Mouse (Mus musculus) intestine, postnatal 0 days (tissue): ENCODE measurements around the gene Clec4d. TPM values are rescaled to one million over a fixed set of nuclear protein-coding genes. Genes with fewer than 3 reads are reported as not detected.
"Not testable (repeated sequence)": the region's sequence is repeated elsewhere in the genome, so short reads cannot be mapped to it uniquely, and the experiment has no call there.

Experiments
- ATAC-seq: fragments of 200-750 bp; cut with Nextera tagmentation; 2 replicates; pipeline ENCODE4 v1.8.0; 2017; ENCODE audit warnings: mild to moderate bottlenecking, moderate TSS enrichment, moderate library complexity
- H3K27ac ChIP-seq: fragments of 300-500 bp; sonication (generic); 2 replicates; pipeline ENCODE4 v1.5.1; 2014; ENCODE audit warnings: mild to moderate bottlenecking, low read depth, low read length, moderate library complexity
- H3K27me3 ChIP-seq: fragments of 300-500 bp; sonication (generic); replicated peaks from 2 replicates; pipeline ENCODE4 v1.6.1; 2014; ENCODE audit warnings: low read length, mixed read lengths; ENCODE audit not compliant: control insufficient read depth, insufficient read depth
- H3K36me3 ChIP-seq: fragments of 300-500 bp; sonication (generic); 2 replicates; pipeline ENCODE4 v1.6.1; 2014; ENCODE audit warnings: mild to moderate bottlenecking, moderate library complexity; ENCODE audit not compliant: control insufficient read depth, insufficient read depth
- H3K4me1 ChIP-seq: fragments of 300-500 bp; sonication (generic); replicated peaks from 2 replicates; pipeline ENCODE4 v1.6.1; 2014; ENCODE audit warnings: antibody characterized with exemption, low read length, mixed read lengths; ENCODE audit not compliant: control insufficient read depth, insufficient read depth
- H3K4me2 ChIP-seq: fragments of 300-500 bp; sonication (generic); replicated peaks from 2 replicates; pipeline ENCODE4 v1.6.1; 2014; ENCODE audit warnings: low read depth, mild to moderate bottlenecking, moderate library complexity
- H3K4me3 ChIP-seq: fragments of 300-500 bp; sonication (generic); 2 replicates; pipeline ENCODE4 v1.5.1; 2014; ENCODE audit warnings: low read depth, low read length
- H3K9ac ChIP-seq: fragments of 300-500 bp; sonication (generic); 2 replicates; pipeline ENCODE4 v1.6.1; 2014; ENCODE audit warnings: mild to moderate bottlenecking, low read depth, low read length
- H3K9me3 ChIP-seq: fragments of 300-500 bp; sonication (generic); 2 replicates; pipeline ENCODE4 v1.6.1; 2016; ENCODE audit warnings: mixed run types; ENCODE audit not compliant: control insufficient read depth
- CTCF ChIP-seq: sonication (generic); IDR thresholded peaks from 2 replicates; pipeline ENCODE4 v1.5.1; 2016; ENCODE audit warnings: low read depth, mild to moderate bottlenecking, control low read depth, antibody characterized with exemption, moderate library complexity
- WGBS: fragments of 180-500 bp; shearing (Covaris S2); extraction: QIAGEN DNeasy Blood & Tissue Kit; methylation state at CpG from one replicate; pipeline ENCODE4 v1.1.7; 2014; 5-methylcytosine and 5-hydroxymethylcytosine counted together
- polyA plus RNA-seq: library from polyadenylated mRNA; unstranded; fragments of >200 nt; fragmentation: Nextera tagmentation; extraction: Ambion mirVana; gene quantifications from 2 replicates; pipeline ENCODE4 v1.2.1, GENCODE M21; 2015

Gene Clec4d
- polyA plus RNA-seq, 1 experiment from 2014 or later: 0.31 TPM

DNA sequence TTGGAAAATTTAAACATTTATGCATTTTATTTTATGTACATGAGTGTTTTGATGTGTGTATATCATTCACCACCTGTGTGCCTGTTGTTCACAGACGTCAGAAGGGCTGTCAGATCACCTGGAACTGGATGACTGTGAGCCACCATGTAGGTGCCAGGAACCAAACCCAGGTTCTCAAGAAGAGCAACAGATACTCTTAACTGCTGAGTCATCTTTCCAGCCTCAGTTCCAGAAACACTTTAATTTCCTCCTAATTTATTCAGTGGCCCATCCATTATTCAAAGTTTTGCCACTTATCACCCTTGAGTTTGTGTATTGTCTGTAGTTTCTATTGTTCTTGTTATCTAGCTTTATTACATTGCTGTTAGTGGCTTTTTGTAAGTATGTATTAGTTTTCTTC, 34.8 kb downstream of the Clec4d start:
- TF ChIP-seq CTCF: no peak
- Histone ChIP-seq H3K9me3 (no peaks in the 10 kb centered on the region), H3K27me3 (no peaks in the 10 kb centered on the region), H3K36me3 (no peaks in the 10 kb centered on the region), H3K4me1 (no peaks in the 10 kb centered on the region), H3K4me2 (no peak overlapping the region), H3K4me3 (no peak overlapping the region), H3K27ac (no peak overlapping the region), H3K9ac (no peak overlapping the region)
- no peak for ATAC-seq
- 52% methylated on average over 1 of the region's 1 CpGs for WGBS

DNA sequence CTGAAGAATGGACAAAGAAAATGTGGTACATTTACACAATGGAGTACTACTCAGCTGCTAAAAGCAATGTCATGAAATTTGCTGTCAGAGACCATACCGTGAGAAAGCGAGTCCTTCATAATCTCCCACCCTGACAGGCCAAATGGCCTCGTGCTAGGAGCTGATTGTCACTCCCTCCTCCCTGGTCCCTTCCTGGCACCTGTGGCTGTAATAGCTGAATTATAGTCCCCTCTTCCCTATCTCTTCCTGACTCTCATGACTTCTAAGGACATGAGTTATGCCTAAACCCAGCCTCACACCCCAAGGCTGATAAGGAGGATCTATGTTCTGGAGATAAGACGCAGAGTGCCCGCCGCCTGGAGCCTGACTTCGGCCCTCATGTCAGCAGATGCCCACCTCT, 44.4 kb downstream of the Clec4d start:
- H3K36me3 ChIP-seq, H3K4me1 ChIP-seq, H3K9me3 ChIP-seq, H3K27me3 ChIP-seq, ATAC-seq, H3K4me2 ChIP-seq, H3K27ac ChIP-seq, H3K9ac ChIP-seq, H3K4me3 ChIP-seq: not testable (repeated sequence)
- WGBS: 79% methylated on average over 7 of the region's 7 CpGs

DNA sequence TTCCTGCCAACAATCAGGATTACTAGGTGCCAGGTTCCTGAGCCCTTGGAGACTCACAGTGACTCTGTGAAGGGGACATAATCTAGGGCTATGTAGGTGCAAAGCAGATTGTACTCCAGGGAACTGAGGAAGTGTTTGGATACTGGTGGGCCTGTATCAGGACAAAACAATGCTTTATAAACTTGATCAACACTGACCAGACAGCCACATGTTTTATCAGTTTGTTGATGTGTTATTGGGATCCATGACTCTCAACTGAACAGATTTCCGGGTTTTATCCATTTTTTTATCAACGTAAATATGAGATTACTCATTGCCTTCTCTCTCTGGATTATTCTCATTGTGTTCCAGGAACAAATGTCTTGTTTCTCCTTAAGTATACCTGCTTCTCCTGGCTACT, 46.1 kb downstream of the Clec4d start, which contains the start of gene Vmn2r19:
Vmn2r19 (plus strand) TSS at position 301 of the 400 bp plus-strand sequence.
- Histone ChIP-seq H3K9ac (no peak within 1 kb of the TSS), H3K4me3 (no peak within 1 kb of the TSS), H3K27ac (no peak within 1 kb of the TSS), H3K36me3 (no peaks in the 10 kb centered on the region), H3K4me1 (no peaks in the 10 kb centered on the region), H3K9me3 (no peaks in the 10 kb centered on the region), H3K27me3 (no peaks in the 10 kb centered on the region), H3K4me2 (no peak within 1 kb of the TSS)
- no peak for ATAC-seq
- WGBS: 86% methylated on average over 2 of the region's 2 CpGs
- no peak for TF ChIP-seq CTCF

Other genes with a start within 250 kb of the Clec4d start
- gene Clec4b1, start 212.1 kb upstream of the Clec4d start, polyA plus RNA-seq: not detected in 2 replicates
- 5.1 and 5.4 TPM in 2 replicates for gene Clec4a2, start 155.7 kb upstream of the Clec4d start, polyA plus RNA-seq
- gene Clec4b2, start 89.2 kb upstream of the Clec4d start, polyA plus RNA-seq: not detected in 2 replicates
- 4.7 and 6.4 TPM in 2 replicates for gene Clec4n, start 32.3 kb upstream of the Clec4d start, polyA plus RNA-seq
- not detected in 2 replicates for gene Clec4e, start 27.8 kb downstream of the Clec4d start, polyA plus RNA-seq
- not detected in 2 replicates for gene Vmn2r19, start 46.2 kb downstream of the Clec4d start, polyA plus RNA-seq
- gene Vmn2r20, start 156.0 kb downstream of the Clec4d start, polyA plus RNA-seq: not detected in 2 replicates